Mouse (Mus musculus) spleen, adult 2 months (tissue): ENCODE measurements around the gene Fbxw21. TPM values are rescaled to one million over a fixed set of nuclear protein-coding genes. Genes with fewer than 3 reads are reported as not detected.

Source experiments
- DNase-seq, 2 experiments: peaks; one replicate each; pipeline versions ENCODE4 v3.0.0 to v3.0.0-alpha.2; 2012 to 2021; ENCODE audit warnings: low spot score in 2 of 2, low read depth in 1 of 2
- H3K27ac ChIP-seq: fragments of 200-500 bp; 2 replicates; pipeline ENCODE4 v1.5.1; 2012; ENCODE audit warnings: low read length, inconsistent platforms; ENCODE audit not compliant: insufficient read depth
- H3K27me3 ChIP-seq: fragments of 200-500 bp; 2 replicates; pipeline ENCODE4 v1.6.1; 2012; ENCODE audit warnings: mild to moderate bottlenecking, moderate library complexity, low read length, inconsistent platforms; ENCODE audit not compliant: control insufficient read depth, insufficient read depth
- H3K36me3 ChIP-seq: fragments of 200-500 bp; 2 replicates; pipeline ENCODE4 v1.6.1; 2012; ENCODE audit warnings: mild to moderate bottlenecking, low read length, inconsistent platforms; ENCODE audit not compliant: control insufficient read depth, insufficient read depth
- H3K4me1 ChIP-seq: fragments of 200-500 bp; 2 replicates; pipeline ENCODE4 v1.6.1; 2011; ENCODE audit warnings: inconsistent platforms; ENCODE audit not compliant: control insufficient read depth, insufficient read depth, insufficient read length
- H3K4me3 ChIP-seq: fragments of 200-500 bp; 2 replicates; pipeline ENCODE4 v1.5.1; 2011; ENCODE audit warnings: mild to moderate bottlenecking, inconsistent platforms; ENCODE audit not compliant: insufficient read depth, insufficient read length; ENCODE audit errors: extremely low read depth
- CTCF ChIP-seq: fragments of 200-500 bp; IDR thresholded peaks from 2 replicates; pipeline ENCODE4 v1.5.1; 2011; ENCODE audit warnings: mild to moderate bottlenecking, inconsistent platforms; ENCODE audit not compliant: insufficient read depth, insufficient read length, insufficient replicate concordance; ENCODE audit errors: extremely low read depth
- POLR2A ChIP-seq: fragments of 200-500 bp; IDR thresholded peaks from 2 replicates; pipeline ENCODE4 v1.6.1; 2011; ENCODE audit warnings: low read depth, low read length, inconsistent platforms
- WGBS: fragments of 180-500 bp; shearing (Covaris S2); methylation state at CpG from one replicate; pipeline ENCODE4 v1.1.7; 2018; 5-methylcytosine and 5-hydroxymethylcytosine counted together
- polyA plus RNA-seq: library from polyadenylated mRNA; depleted of rRNA; stranded (reverse); fragments of >200 nt; gene quantifications from 2 replicates; pipeline ENCODE4 v1.2.3, GENCODE M21; 2012; rRNA removed

The Fbxw21 gene
- polyA plus RNA-seq, 1 experiment: not detected

GRCm38 (mm10) chr9:109094553-109095136 is 67.2 kb downstream of the Fbxw21 start:
- WGBS: 13% methylated on average over 21 of the region's 21 CpGs
- Histone ChIP-seq H3K27ac (no peak overlapping the region), H3K36me3 (peaks cover 9% of the 10 kb centered on the region), H3K4me1 (peaks cover 4% of the 10 kb centered on the region), H3K4me3 (peak overlapping the region; percentile 64; the same call in 1 of the 2 replicates), H3K27me3 (peaks cover 4% of the 10 kb centered on the region)
- no peak for DNase-seq
- TF ChIP-seq POLR2A: no peak
- no peak for TF ChIP-seq CTCF

- Histone ChIP-seq H3K27me3 (peaks cover 4% of the 10 kb centered on the region), H3K4me1 (peaks cover 4% of the 10 kb centered on the region), H3K36me3 (peaks cover 12% of the 10 kb centered on the region), H3K4me3 (no peak overlapping the region), H3K27ac (no peak overlapping the region)
- TF ChIP-seq CTCF: no peak
- no peak for TF ChIP-seq POLR2A
- no peak for DNase-seq
- WGBS: 54% methylated on average over 11 of the region's 11 CpGs
Measured at GRCm38 (mm10) chr9:109093786-109094552, 67.9 kb downstream of the Fbxw21 start.

- no peak for DNase-seq
- peaks cover 12% of the 10 kb centered on the region for H3K36me3 ChIP-seq
- peaks cover 4% of the 10 kb centered on the region for H3K27me3 ChIP-seq
- WGBS: 97% methylated on average over 6 of the region's 6 CpGs
- H3K27ac ChIP-seq: no peak overlapping the region
- TF ChIP-seq CTCF: no peak
- no peak for TF ChIP-seq POLR2A
- peaks cover 4% of the 10 kb centered on the region for H3K4me1 ChIP-seq
- no peak overlapping the region for H3K4me3 ChIP-seq
Measured at GRCm38 (mm10) chr9:109092799-109093198, 69.0 kb downstream of the Fbxw21 start.

- H3K27ac ChIP-seq: no peak overlapping the region
- H3K36me3 ChIP-seq: peaks cover 12% of the 10 kb centered on the region
- TF ChIP-seq CTCF (no peak), POLR2A (no peak)
- H3K27me3 ChIP-seq: peaks cover 4% of the 10 kb centered on the region
- WGBS: 95% methylated on average over 8 of the region's 8 CpGs
- H3K4me1 ChIP-seq: peaks cover 4% of the 10 kb centered on the region
- no peak overlapping the region for H3K4me3 ChIP-seq
- no peak for DNase-seq
Measured at GRCm38 (mm10) chr9:109091802-109092201, 70.0 kb downstream of the Fbxw21 start.

- Histone ChIP-seq H3K27me3 (peaks cover under 1% of the 10 kb centered on the region), H3K4me3 (no peak overlapping the region), H3K36me3 (peaks cover 12% of the 10 kb centered on the region), H3K4me1 (peaks cover 1% of the 10 kb centered on the region), H3K27ac (no peak overlapping the region)
- TF ChIP-seq POLR2A: no peak
- TF ChIP-seq CTCF: no peak
- DNase-seq: no peak
- 92% methylated on average over 15 of the region's 15 CpGs for WGBS
Measured at GRCm38 (mm10) chr9:109090446-109090845, 71.4 kb downstream of the Fbxw21 start.

Other genes starting within 250 kb of the Fbxw21 start
- 0.12 and 0.41 TPM in 2 replicates for gene Tmem89, start 247.4 kb downstream of the Fbxw21 start, polyA plus RNA-seq
- gene Uqcrc1, start 225.4 kb downstream of the Fbxw21 start, polyA plus RNA-seq: 213 and 285 TPM in 2 replicates
- gene Col7a1, start 208.5 kb downstream of the Fbxw21 start, polyA plus RNA-seq: 14.0 and 14.4 TPM in 2 replicates
- gene Ucn2, start 176.0 kb downstream of the Fbxw21 start, polyA plus RNA-seq: 0.92 and 0.97 TPM in 2 replicates
- 22.6 and 25.4 TPM in 2 replicates for gene Pfkfb4, start 170.3 kb downstream of the Fbxw21 start, polyA plus RNA-seq
- gene Shisa5, start 123.5 kb downstream of the Fbxw21 start, polyA plus RNA-seq: 4,319 and 4,795 TPM in 2 replicates
- 137 and 262 TPM in 2 replicates for gene Trex1, start 102.3 kb downstream of the Fbxw21 start, polyA plus RNA-seq
- 16.2 and 17.0 TPM in 2 replicates for gene Atrip, start 87.9 kb downstream of the Fbxw21 start, polyA plus RNA-seq
- gene Ccdc51, start 79.5 kb downstream of the Fbxw21 start, polyA plus RNA-seq: 5.1 and 5.2 TPM in 2 replicates
- gene Tma7, start 79.5 kb downstream of the Fbxw21 start, polyA plus RNA-seq: 10.2 and 16.4 TPM in 2 replicates
- 10.4 TPM in 2 replicates for gene Plxnb1, start 66.7 kb downstream of the Fbxw21 start, polyA plus RNA-seq
- 0.37 TPM in 1 of 2 replicates, not detected in the other for gene Fbxw13, start 33.9 kb upstream of the Fbxw21 start, polyA plus RNA-seq
- not detected in 2 replicates for gene Fbxw20, start 72.7 kb upstream of the Fbxw21 start, polyA plus RNA-seq
- not detected in 2 replicates for gene Fbxw14, start 125.6 kb upstream of the Fbxw21 start, polyA plus RNA-seq
- gene Fbxw28, start 177.6 kb upstream of the Fbxw21 start, polyA plus RNA-seq: not detected in 2 replicates
- not detected in 2 replicates for gene Fbxw22, start 242.3 kb upstream of the Fbxw21 start, polyA plus RNA-seq